Mouse (Mus musculus): Measurements from ENCODE around the gene Prkd1.

DNA sequence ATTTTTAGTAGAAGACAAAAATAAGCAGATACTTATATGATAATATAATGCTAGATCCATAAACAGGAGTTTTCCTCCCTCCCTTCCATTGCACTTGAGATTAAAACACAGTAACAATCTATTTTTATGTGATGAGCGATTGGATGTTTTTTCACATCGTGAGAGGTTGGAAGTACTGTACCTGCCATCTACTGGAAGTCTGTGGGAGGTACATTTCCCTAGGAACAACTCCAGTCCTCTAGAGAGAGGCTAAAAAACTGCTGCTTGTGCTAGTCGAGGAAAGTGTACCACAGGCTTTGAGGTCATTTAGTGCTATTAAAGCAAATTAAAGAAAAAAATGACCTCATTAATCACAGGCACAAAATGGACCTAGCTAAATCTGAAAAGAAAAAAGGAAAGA is 48.6 kb upstream of the Prkd1 start:
- TF ChIP-seq CTCF (IDR thresholded peaks at IDR 0.05; ENCODE audit: insufficient read depth, low read length) (0 out of 2 replicates have a peak, but pooled peaks have one; percentile 18), POLR2A (IDR thresholded peaks at IDR 0.05; ENCODE audit: borderline replicate concordance, extremely low read depth, low read depth, low read length) (no peak)

Data from lung, adult 2 months (tissue).